Mouse (Mus musculus): ENCODE results near the gene Scnm1.

Scnm1 gene

GRCm38 (mm10) chr3:95133680-95134101 is at the start of gene Scnm1, which contains the start of gene Lysmd1:
Gene Scnm1, minus strand, starts transcription at chr3:95134011.
Gene Lysmd1, plus strand, starts transcription at chr3:95134088.
- DNase-seq (ENCODE audit: low read depth, low spot score) = peak; percentile 89

GRCm38 (mm10) chr3:95181841-95182240 is 48.0 kb upstream of the Scnm1 start:
- no peak for DNase-seq (ENCODE audit: low read depth, low spot score)

- no peak for DNase-seq (ENCODE audit: low read depth, low spot score)
Observed at GRCm38 (mm10) chr3:95179890-95180289, 46.1 kb upstream of the Scnm1 start.

GRCm38 (mm10) chr3:95178948-95179347 is 45.1 kb upstream of the Scnm1 start:
- DNase-seq (ENCODE audit: low read depth, low spot score) = no peak

- DNase-seq (ENCODE audit: low read depth, low spot score) = no peak
Observed at GRCm38 (mm10) chr3:95177583-95177982, 43.8 kb upstream of the Scnm1 start.

GRCm38 (mm10) chr3:95176500-95176899 is 42.7 kb upstream of the Scnm1 start:
- DNase-seq (ENCODE audit: low read depth, low spot score) = no peak

DNA sequence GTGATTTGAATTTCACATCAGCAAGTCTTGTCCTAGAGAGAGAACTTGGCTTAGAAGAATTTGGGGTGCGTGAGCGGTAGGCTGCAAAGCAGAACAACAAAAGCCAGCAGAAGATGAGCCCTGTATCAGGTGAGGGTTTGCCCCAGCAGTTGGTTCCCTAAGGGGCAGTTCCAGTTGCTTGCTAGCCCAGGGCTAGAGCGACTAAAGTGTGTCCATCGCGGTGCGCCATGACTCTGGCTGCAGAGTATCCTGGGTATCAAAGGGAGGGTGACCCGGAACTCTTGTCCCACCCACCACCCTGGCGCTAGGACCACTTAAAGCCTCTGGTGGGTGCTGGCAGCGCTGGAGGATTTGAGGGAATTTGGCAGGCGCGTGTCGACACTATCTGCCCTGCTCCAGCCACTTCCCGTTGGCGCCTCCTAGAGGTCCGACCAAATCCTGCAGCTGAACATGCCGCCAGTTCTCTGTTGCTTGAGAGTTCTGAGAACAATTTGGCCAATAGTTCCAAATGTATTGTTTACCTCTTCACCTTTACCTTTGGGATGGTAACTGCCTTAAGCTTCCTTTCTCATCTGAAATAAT is 40.3 kb upstream of the Scnm1 start:
- DNase-seq (ENCODE audit: low read depth, low spot score) = peak; percentile 65

GRCm38 (mm10) chr3:95173256-95173949 is 39.6 kb upstream of the Scnm1 start:
- no peak for DNase-seq (ENCODE audit: low read depth, low spot score)

GRCm38 (mm10) chr3:95172526-95173255 is 38.9 kb upstream of the Scnm1 start:
- no peak for DNase-seq (ENCODE audit: low read depth, low spot score)

- DNase-seq (ENCODE audit: low read depth, low spot score) = no peak
Observed at GRCm38 (mm10) chr3:95171105-95171504, 37.3 kb upstream of the Scnm1 start.

DNA sequence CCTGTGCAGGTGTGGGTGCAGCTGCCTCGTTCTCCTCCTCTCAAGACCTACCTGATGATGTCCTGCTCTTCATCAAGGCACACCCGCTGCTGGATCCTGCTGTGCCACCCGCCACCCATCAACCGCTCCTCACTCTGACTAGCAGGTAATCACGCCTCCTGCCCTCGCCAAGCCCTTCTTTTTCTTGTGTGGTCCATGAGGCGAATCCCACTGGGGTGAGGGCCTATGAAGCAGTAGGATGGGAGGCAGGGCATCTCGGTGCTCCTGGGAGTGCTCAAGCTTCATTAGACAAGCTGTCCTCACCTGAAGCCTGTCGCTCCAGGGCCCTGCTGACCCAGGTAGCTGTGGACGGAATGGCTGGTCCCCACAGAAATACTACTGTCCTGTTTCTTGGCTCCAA is 36.2 kb upstream of the Scnm1 start:
- no peak for DNase-seq (ENCODE audit: low read depth, low spot score)

DNA sequence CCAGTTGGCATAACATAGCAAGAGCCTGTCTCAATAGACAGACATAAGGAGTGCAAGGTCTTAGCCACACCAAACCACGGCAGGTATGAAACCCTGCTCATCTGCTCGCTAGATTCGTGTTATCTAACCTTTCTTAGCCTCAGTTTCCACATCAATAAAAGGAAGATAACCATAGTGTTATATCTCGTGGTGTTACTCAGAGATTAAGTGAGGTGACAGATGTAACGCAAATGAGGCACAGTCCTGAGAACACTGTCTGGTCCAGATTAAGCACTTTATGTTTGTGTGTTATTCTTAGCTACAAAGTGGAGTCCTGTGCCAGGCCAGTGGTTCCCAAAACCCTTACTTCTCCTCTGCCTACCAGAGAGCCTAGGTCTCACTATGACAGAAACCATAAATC is 31.0 kb upstream of the Scnm1 start:
- no peak for DNase-seq (ENCODE audit: low read depth, low spot score)

GRCm38 (mm10) chr3:95164256-95164550 is 30.4 kb upstream of the Scnm1 start:
- DNase-seq (ENCODE audit: low read depth, low spot score) = no peak

- DNase-seq (ENCODE audit: low read depth, low spot score) = no peak
Observed at GRCm38 (mm10) chr3:95163419-95164255, 29.8 kb upstream of the Scnm1 start.

DNA sequence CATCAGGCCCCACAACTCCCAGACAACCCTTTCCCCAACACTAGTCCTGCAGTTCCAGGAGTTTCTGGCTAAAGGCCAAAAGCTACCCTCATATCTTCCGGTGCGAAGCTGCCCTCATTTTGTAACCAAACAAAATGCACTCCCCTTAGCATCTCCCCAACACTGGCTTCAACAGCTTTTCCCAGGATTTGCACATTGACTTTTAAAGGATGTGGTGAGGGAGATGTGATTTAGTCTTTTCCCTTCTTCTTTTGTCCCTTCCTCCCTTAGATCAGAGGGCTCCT is 28.5 kb upstream of the Scnm1 start:
- no peak for DNase-seq (ENCODE audit: low read depth, low spot score)

DNA sequence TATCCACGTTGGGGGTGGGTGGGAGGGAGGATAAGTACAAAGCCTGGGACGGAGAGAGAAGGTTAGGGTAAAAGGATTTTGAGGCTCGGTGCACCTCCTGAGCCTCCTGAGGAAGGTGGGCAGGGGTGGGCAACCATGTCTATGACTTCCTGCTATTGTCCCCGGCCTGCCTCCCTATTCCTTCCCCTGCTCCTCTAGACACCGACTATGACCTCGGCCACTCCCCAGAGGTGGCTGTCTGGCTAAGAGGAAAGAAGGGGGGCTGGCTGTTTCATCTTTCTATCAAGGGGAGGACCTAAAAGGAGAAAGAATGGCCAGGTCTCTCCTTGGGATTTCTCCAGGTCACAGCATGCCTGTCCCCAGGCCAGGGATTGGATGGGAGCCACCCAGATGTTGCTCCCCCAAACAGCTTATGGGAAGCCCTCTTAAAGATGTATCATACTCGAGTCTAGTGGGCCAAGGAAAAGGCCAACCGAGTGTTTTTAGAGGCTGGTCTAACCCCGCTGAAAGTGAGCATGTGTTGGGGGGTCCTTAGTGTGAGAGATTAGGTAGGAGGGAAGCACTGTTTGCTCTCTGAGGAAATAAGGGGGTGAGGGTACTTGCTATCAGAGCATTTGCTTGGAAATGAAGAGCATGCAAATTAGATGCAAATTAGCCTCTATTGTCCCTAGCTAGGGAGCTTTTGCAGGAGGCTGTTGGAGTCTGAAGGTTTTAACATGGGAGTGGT is 28.0 kb upstream of the Scnm1 start:
- DNase-seq (ENCODE audit: low read depth, low spot score) = no peak

DNA sequence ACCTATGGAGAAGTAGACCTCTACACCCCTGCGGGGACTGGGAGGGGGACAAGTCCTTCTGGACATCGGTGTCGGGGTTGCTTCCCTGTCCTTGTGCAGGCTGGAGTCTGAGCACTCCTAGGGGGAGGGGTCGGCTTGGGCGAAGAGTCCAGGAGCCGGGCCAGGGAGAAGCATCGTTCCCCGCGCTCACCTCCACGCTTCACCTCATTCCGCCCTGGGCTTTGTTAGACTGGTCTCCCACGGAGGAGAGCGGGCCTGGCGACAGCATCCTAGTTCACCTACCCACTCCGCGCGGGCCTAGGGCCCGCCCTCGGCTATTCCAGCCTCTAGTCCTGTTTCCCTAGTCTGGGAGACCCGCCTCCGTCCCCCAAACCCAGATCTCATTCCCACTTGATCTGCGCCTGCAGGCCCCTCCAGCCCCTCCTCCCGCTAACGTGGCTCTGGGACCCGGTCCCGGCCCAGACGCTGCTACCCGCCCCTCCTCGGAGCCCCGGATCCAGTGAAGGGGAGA is 27.3 kb upstream of the Scnm1 start:
- DNase-seq (ENCODE audit: low read depth, low spot score) = no peak

- peak; percentile 76 for DNase-seq (ENCODE audit: low read depth, low spot score)
Observed at GRCm38 (mm10) chr3:95159987-95160963, 26.5 kb upstream of the Scnm1 start, which contains the start of gene Sema6c. Gene Sema6c, plus strand, starts transcription at chr3:95160457.

DNA sequence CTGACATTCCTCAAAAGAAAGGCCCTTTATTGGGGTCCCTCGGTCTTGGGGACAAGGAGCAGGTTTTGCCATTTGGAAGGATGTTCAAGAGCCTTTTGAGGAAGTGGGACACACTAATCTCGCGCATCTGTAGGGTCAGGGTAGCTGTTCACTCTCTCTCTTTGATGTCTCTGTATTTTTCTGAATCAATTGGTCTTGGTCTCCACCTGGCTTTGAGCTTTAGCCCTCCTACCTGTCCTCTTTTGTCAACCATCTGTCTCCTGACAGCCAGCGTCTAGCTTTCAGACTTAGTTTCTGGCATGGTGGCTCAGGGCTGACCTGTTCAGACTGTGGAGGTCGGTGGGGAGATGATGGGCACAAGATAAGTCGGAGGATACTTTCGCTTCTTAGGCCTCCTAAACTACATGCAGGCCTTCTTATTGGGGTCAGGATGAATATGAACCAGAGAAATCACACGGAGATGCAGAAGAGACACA is 25.7 kb upstream of the Scnm1 start:
- no peak for DNase-seq (ENCODE audit: low read depth, low spot score)

- no peak for DNase-seq (ENCODE audit: low read depth, low spot score)
Observed at GRCm38 (mm10) chr3:95153874-95154273, 20.1 kb upstream of the Scnm1 start.

Data from retina, postnatal 7 days (tissue).